Mouse (Mus musculus): ENCODE measurements around the gene Cd59a. TPM values are rescaled to one million over a fixed set of nuclear protein-coding genes. Genes with fewer than 3 reads are reported as not detected.
A peak's percentile ranks its signal among the peaks of the same experiment; 100 is the strongest.
"Not testable (repeated sequence)": the region's sequence is repeated elsewhere in the genome, so short reads cannot be mapped to it uniquely, and the experiment has no call there.

The Cd59a gene
- total and polyA plus RNA-seq, 3 experiments: 40.1 to 53.9 (median 48.9) TPM

DNA sequence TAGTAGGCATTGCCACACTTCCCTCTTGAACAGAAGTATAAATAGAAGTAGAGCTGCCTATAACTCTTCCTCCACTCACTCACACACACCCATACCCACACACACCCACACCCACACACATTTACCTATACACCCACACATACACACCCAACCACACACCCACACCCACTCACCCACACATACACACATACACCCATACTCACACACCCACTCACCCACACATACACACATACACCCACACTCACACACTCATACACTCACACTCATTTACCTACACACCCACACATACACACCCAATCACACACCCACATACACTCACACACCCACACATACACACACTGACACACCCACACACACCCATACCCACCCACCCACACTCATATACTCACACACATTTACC is 13.1 kb upstream of the Cd59a start:
- H3K79me2 ChIP-seq (replicated peaks; ENCODE audit: control insufficient read depth, insufficient read depth, low read length): no peaks in the 10 kb centered on the region
- no peaks in the 10 kb centered on the region for H3K4me1 ChIP-seq (ENCODE audit: control insufficient read depth, insufficient read depth, low read length)
- no peaks in the 10 kb centered on the region for H3K27me3 ChIP-seq (ENCODE audit: control insufficient read depth, insufficient read depth, low read length)
- no peak for TF ChIP-seq POLR2A (IDR thresholded peaks at IDR 0.05; ENCODE audit: insufficient read depth, low read depth, low read length)
- TF ChIP-seq EP300 (IDR thresholded peaks at IDR 0.05; ENCODE audit: insufficient read depth, low read depth, low read length): no peak
- TF ChIP-seq CTCF (IDR thresholded peaks at IDR 0.05): no peak
- no peak overlapping the region for H3K9ac ChIP-seq (ENCODE audit: low read depth, low read length)
- intact Hi-C loops (cut with DNase I): no loop called here
- no peak for DNase-seq
- no peak overlapping the region for H3K27ac ChIP-seq
- no peaks in the 10 kb centered on the region for H3K36me3 ChIP-seq (ENCODE audit: control insufficient read depth, insufficient read depth, low read length)
- H3K4me3 ChIP-seq: no peak overlapping the region

DNA sequence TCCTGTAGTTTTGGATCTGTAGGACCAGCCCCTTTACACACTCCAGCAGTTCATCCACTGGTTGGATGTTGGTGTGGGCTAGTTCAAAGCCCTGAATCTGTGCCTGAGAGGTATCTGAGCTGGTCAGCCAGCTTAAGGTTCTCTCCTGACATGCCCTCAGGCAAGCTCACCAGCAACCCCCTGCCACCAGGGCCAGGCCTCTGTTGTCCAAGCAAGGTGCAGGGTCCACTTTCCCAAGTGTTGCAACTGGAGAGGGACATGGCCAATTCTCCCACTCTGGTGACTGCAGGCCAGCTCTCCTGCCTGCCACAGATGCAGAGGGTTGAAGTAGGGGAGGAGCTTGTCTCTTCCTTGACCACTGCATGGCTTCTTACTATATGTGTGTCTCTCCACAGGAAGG is 11.6 kb upstream of the Cd59a start:
- H3K79me2 ChIP-seq (replicated peaks; ENCODE audit: control insufficient read depth, insufficient read depth, low read length); H3K27ac ChIP-seq; H3K4me1 ChIP-seq (ENCODE audit: control insufficient read depth, insufficient read depth, low read length); H3K27me3 ChIP-seq (ENCODE audit: control insufficient read depth, insufficient read depth, low read length); H3K4me3 ChIP-seq; H3K9ac ChIP-seq (ENCODE audit: low read depth, low read length); DNase-seq; H3K36me3 ChIP-seq (ENCODE audit: control insufficient read depth, insufficient read depth, low read length); intact Hi-C loops (cut with DNase I): not testable (repeated sequence)

DNA sequence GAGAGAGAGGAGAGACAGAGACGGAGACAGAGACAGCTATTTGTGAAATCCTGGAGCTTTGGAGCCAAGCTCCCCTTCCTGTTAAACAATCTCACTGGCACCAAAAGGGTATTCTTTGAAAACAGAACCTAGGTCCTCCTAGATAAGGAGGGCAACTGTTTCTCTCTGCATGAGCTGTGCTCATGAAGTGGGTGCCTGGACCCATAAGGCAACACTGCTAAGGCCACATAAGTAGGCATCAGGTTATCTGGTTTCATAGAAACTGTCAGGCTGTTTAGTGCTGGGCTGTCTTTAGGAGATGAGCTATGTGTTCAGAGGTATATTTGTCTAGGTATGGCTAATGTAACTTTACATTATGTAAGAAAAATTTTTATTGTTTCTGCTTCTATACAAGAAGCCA is 8.0 kb upstream of the Cd59a start:
- H3K36me3 ChIP-seq (ENCODE audit: control insufficient read depth, insufficient read depth, low read length); H3K4me3 ChIP-seq; H3K4me1 ChIP-seq (ENCODE audit: control insufficient read depth, insufficient read depth, low read length); H3K9ac ChIP-seq (ENCODE audit: low read depth, low read length); H3K79me2 ChIP-seq (replicated peaks; ENCODE audit: control insufficient read depth, insufficient read depth, low read length); H3K27ac ChIP-seq; H3K27me3 ChIP-seq (ENCODE audit: control insufficient read depth, insufficient read depth, low read length); intact Hi-C loops (cut with DNase I); DNase-seq: not testable (repeated sequence)
- WGBS: 71% methylated on average over 1 of the region's 1 CpGs

DNA sequence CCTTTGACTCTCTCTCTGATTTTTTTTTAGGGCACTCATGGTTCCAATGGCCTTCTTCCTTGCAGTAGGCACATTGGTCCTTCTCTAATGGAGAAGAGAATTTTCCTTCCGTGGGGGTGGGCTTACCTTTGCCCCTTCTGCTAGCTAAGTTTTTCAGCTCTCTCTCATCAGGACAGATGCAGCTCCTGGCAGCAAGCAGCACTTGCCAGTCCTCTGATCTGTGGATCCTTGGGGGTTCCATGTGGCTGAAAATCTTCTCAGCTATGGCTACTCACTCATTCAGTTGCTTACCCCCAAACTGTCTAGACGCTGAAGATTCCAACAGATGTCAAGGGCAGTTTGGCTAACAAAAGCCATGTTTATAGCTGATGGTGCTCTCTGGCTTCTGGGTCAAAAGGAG is 2.3 kb upstream of the Cd59a start:
- Histone ChIP-seq H3K27me3 (ENCODE audit: control insufficient read depth, insufficient read depth, low read length) (no peaks in the 10 kb centered on the region), H3K79me2 (replicated peaks; ENCODE audit: control insufficient read depth, insufficient read depth, low read length) (no peaks in the 10 kb centered on the region), H3K9ac (ENCODE audit: low read depth, low read length) (no peak overlapping the region), H3K4me1 (ENCODE audit: control insufficient read depth, insufficient read depth, low read length) (peaks cover 4% of the 10 kb centered on the region; the same call in 1 of the 2 replicates), H3K4me3 (no peak overlapping the region), H3K36me3 (ENCODE audit: control insufficient read depth, insufficient read depth, low read length) (no peaks in the 10 kb centered on the region; the same call in 1 of the 2 replicates), H3K27ac (no peak overlapping the region)
- intact Hi-C loops (cut with DNase I): loop anchor here (1.0 kb wide), 1 partner anchor 25 kb away; the partner anchor contains the start of gene Gm10799
- TF ChIP-seq EP300 (IDR thresholded peaks at IDR 0.05; ENCODE audit: insufficient read depth, low read depth, low read length) (no peak), CTCF (IDR thresholded peaks at IDR 0.05) (no peak), POLR2A (IDR thresholded peaks at IDR 0.05; ENCODE audit: insufficient read depth, low read depth, low read length) (no peak)
- no peak for DNase-seq
- WGBS: 78% methylated on average over 2 of the region's 2 CpGs

DNA sequence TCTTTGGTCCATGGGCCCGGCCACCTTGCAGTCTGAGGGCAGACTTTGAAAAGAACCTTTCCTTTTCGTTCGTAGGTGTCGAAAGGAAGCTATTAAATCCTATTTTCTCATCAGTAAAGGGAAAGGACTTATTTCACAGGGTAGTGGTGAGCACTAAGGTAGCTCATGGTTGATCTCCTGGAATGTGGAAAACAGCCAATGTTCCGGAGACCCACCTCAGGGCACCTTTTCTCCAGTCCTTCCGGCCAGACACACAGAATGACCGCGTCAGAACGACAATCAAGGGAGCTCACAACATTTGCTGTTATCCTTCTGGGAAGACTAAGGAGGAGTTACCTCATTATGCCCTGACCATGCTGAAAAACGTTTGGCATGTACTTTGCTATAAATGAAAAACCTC is 655 bp downstream of the Cd59a start:
- intact Hi-C loops (cut with DNase I): loop anchor here (2.0 kb wide), 1 partner anchor 59 kb away; no protein-coding TSS in a partner anchor
- Histone ChIP-seq H3K4me1 (ENCODE audit: control insufficient read depth, insufficient read depth, low read length) (peaks cover 9% of the 10 kb centered on the region), H3K27me3 (ENCODE audit: control insufficient read depth, insufficient read depth, low read length) (no peaks in the 10 kb centered on the region), H3K36me3 (ENCODE audit: control insufficient read depth, insufficient read depth, low read length) (peaks cover 3% of the 10 kb centered on the region), H3K4me3 (peak overlapping the region; percentile 66), H3K9ac (ENCODE audit: low read depth, low read length) (peak overlapping the region; percentile 83), H3K79me2 (replicated peaks; ENCODE audit: control insufficient read depth, insufficient read depth, low read length) (no peaks in the 10 kb centered on the region), H3K27ac (peak overlapping the region; percentile 93)
- WGBS: 16% methylated on average over 10 of the region's 10 CpGs
- DNase-seq: no peak
- TF ChIP-seq EP300 (IDR thresholded peaks at IDR 0.05; ENCODE audit: insufficient read depth, low read depth, low read length) (no peak), POLR2A (IDR thresholded peaks at IDR 0.05; ENCODE audit: insufficient read depth, low read depth, low read length) (no peak)

DNA sequence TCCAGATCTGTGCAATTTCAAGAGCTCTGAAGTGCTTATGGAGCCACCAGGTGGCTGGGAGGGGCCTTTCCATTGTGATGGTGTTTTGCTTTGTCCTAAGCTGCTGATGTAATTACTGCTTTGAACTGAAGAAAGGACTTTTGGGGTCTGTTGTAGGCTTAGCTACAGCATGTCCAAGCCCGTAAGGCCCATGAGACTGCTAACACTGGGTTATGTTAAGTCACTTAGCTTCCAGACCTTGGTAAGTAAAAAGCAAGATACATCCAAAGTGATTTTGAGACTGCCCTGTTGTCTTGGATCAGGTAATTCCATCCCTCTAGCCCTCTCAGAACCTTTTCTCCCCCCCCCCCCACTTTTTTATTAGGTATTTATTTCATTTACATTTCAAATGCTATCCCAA is 1.2 kb downstream of the Cd59a start:
- not testable (repeated sequence) for H3K9ac ChIP-seq (ENCODE audit: low read depth, low read length); H3K4me3 ChIP-seq; DNase-seq; H3K79me2 ChIP-seq (replicated peaks; ENCODE audit: control insufficient read depth, insufficient read depth, low read length); H3K4me1 ChIP-seq (ENCODE audit: control insufficient read depth, insufficient read depth, low read length); H3K36me3 ChIP-seq (ENCODE audit: control insufficient read depth, insufficient read depth, low read length); H3K27me3 ChIP-seq (ENCODE audit: control insufficient read depth, insufficient read depth, low read length)
- peak; percentile 39; the same call in 1 of the 2 replicates for TF ChIP-seq CTCF (IDR thresholded peaks at IDR 0.05)
- H3K27ac ChIP-seq: peak overlapping the region; percentile 26; the same call in 1 of the 2 replicates
- WGBS: 37% methylated on average over 1 of the region's 1 CpGs
- intact Hi-C loops (cut with DNase I): loop anchor here (2.0 kb wide), 1 partner anchor 60 kb away; no protein-coding TSS in a partner anchor

DNA sequence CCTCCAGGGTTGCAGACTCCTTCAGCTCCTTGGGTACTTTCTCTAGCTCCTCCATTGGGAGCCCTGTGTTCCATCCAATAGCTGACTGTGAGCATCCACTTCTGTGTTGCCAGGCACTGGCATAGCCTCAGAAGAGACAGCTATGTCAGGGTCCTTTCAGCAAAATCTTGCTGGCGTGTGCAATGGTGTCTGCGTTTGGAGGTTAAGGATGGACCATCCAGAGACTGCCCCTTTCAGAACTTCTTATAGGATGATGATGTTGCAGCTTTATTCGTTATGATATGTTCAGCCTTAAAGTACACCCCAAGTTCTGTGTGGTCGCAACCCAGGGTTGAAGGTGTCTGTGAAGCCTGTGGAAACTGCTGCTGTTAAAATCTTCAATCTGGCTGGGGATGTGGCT is 1.8 kb downstream of the Cd59a start:
- not testable (repeated sequence) for H3K4me3 ChIP-seq; DNase-seq; H3K9ac ChIP-seq (ENCODE audit: low read depth, low read length); H3K27ac ChIP-seq; H3K79me2 ChIP-seq (replicated peaks; ENCODE audit: control insufficient read depth, insufficient read depth, low read length); H3K27me3 ChIP-seq (ENCODE audit: control insufficient read depth, insufficient read depth, low read length); H3K36me3 ChIP-seq (ENCODE audit: control insufficient read depth, insufficient read depth, low read length); H3K4me1 ChIP-seq (ENCODE audit: control insufficient read depth, insufficient read depth, low read length)
- WGBS: 86% methylated on average over 4 of the region's 4 CpGs
- intact Hi-C loops (cut with DNase I): loop anchor here (2.0 kb wide), 1 partner anchor 61 kb away; no protein-coding TSS in a partner anchor
